Mouse (Mus musculus) adrenal gland, postnatal 4 days (tissue): ENCODE results near the gene Nfrkb. TPM values are rescaled to one million over a fixed set of nuclear protein-coding genes. Genes with fewer than 3 reads are reported as not detected.

Experiments
- DNase-seq, 2 experiments: peaks; one replicate each; pipeline ENCODE4 v3.0.0; 2021 to 2022; ENCODE audit warnings: low spot score in 2 of 2, mixed read lengths in 2 of 2
- total RNA-seq, 2 experiments: library from RNA; stranded (reverse); gene quantifications; 2 replicates each; pipeline ENCODE4 v1.2.3; 2021

Nfrkb gene
- total RNA-seq, 2 experiments from 2014 or later: 40.3 to 42.0 TPM

DNA sequence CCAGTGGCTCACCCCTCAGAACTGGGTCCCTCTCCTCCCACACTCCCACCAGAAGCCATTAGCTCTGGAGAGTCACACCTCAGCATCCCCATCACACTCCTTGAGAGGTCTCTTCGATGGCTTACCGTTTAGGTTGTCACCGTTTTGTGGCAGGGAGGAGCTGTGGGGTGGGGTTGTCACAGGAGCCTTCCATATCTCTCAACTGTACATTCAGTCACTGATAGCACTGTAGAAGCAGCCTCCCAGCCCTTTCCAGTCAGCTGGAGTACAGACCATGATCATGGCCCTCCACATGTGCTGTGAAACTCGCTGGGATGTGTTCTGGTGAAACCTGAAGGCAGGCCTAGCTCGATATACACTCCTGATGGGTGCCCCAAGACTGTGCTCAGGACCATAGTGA, 36.2 kb downstream of the Nfrkb start:
- no peak for DNase-seq

GRCm38 (mm10) chr9:31428971-31429370, 43.0 kb downstream of the Nfrkb start:
- no peak for DNase-seq

DNA sequence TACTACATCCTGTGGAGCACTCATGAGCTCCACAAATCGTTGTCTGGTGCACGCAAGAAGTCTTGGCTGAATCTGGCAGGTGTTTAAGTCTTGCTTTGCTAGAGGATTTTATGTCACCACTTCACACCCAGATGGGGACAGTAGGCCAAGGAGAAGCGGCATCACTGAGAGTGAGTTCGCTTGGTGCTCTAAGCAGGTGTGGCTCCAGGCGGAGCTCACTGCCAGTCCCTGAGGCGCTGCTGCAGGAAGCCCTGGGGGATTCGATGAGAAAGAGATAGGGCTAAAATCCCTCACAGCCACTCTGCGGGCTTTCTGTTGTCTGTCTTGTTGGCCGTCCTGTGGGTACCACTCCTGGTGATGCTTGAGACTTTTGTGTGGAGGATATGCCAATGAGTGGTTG, 44.0 kb downstream of the Nfrkb start:
- no peak for DNase-seq

DNA sequence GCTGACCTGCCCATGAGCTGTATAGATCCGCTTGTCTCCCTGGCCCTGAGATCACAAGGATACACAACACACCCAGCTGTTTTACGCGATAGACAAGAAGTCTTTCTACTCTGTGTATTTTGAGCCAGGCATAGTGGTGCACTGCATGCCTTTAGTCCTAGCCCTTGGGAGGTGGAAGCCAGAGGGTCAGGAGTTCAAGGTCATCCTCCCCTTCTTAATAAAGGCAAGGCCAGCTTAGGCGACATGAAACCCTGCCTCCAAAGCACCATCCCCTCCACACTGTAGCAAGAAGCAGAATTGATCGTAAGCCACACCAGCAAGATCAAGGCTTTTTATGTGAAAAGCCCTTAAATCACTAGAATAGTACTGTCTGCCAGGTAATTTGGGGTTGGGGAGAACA, 45.8 kb downstream of the Nfrkb start:
- DNase-seq: no peak

- no peak for DNase-seq
These were observed 46.5 kb downstream of the Nfrkb start for GRCm38 (mm10) chr9:31432336-31432975.

DNA sequence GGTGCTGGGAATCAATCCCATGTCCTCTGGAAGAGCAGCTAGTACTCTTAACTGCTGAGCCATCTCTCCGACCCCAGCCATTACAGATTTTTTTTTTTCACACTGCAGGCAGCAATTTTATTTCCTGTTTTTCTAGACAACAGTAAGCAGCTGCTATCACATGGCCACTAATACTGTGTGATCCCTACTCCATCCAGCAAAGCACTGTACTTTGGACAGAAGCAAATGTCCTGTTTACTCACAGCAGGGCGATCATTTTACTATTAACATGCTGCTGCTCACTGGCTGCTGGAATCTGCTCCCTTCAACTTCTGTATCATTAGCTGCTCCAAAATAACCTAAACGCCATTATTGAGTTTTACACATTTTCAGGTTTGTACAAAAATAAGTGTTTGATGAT, 47.4 kb downstream of the Nfrkb start:
- no peak for DNase-seq

DNA sequence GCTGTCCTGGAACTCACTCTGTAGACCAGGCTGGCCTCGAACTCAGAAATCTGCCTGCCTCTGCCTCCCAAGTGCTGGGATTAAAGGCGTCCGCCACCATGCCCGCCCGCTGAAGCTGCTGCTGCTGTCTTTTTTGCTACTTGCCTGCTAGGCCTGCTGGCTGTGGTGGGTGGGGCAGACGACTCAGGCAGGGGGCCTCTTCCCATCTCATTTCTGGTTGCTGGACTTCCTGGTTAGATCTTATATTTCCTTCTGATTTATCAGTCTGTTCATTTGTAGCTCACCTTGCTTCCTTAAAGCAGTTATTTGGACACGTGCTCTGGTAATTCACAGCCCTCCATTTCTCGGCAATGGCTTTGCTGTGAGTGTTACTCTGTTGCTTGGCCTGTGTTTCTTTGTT, 49.4 kb downstream of the Nfrkb start:
- no peak for DNase-seq

- DNase-seq: no peak
These were observed 51.9 kb downstream of the Nfrkb start for GRCm38 (mm10) chr9:31437861-31438260.

DNA sequence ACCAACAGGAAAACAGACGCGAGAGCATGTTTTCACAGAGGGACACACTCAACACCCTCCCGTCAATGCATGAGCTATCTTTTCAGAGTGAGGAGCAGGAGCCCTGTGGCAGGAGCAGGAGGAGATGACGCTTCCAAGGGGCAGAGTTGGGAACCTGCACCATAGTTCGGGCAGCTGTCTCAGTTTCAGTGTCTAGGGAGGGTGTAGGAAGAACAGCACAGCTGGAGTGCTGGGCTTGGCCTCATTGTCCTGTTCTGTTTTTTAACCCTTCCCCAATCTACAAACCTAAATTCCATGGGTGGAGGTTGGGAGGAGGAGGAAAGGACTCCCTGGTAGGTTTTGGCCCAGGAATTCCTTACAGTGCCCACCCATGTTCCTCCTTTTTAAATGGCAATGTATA, 52.8 kb downstream of the Nfrkb start:
- no peak for DNase-seq

DNA sequence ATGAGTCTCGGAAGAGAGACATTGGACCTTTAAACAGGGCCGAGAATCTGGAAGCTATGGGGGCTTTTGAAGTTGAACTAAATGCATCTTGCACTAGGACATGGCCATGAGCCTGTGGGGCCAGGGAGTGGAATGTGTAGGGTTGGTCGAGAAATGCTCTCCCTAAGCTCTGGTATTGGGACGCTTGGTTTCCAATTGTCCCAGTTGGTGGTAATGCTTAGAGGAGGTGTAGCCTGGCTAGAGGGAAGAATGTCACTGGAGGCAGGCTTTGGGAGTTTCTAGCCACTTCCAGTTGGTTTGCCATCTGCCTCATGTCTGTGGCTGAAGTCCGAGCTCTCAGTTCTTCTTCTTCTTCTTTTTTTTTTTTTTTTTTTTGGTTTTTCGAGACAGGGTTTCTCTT, 53.3 kb downstream of the Nfrkb start:
- DNase-seq: no peak

- DNase-seq: no peak
These were observed 54.4 kb downstream of the Nfrkb start for GRCm38 (mm10) chr9:31440366-31440765.

GRCm38 (mm10) chr9:31441487-31441886, 55.5 kb downstream of the Nfrkb start:
- DNase-seq: no peak

- DNase-seq: no peak
These were observed 58.2 kb downstream of the Nfrkb start for GRCm38 (mm10) chr9:31444236-31444635.

- no peak for DNase-seq
These were observed 63.3 kb downstream of the Nfrkb start for GRCm38 (mm10) chr9:31449145-31449772.

GRCm38 (mm10) chr9:31452166-31452565, 66.2 kb downstream of the Nfrkb start:
- no peak for DNase-seq

DNA sequence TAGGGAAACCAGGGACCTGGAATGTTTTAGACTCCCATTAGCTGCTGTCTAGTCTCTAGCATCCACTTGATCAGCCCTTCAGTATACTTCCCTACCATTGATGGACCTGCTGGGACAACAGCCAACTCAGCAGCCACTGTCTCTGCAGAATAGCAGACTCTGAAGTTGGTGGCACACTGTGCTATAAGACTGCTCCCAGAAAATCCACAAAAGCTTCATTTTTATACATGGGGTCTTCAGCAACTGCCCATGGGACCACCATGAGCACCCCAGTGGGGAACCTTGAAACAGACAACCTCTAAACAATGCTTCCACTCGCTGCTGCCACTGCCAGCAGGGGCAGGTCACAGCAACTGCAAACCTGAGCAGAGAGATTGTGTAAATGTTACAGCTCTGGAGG, 68.4 kb downstream of the Nfrkb start:
- DNase-seq: no peak

GRCm38 (mm10) chr9:31463190-31463589, 77.2 kb downstream of the Nfrkb start:
- no peak for DNase-seq

- no peak for DNase-seq
These were observed 77.9 kb downstream of the Nfrkb start, which contains the start of gene Tmem45b for GRCm38 (mm10) chr9:31463692-31464474. TSS of gene Tmem45b (minus strand) at chr9:31464462.
